Mouse (Mus musculus): ENCODE data around the gene Fads6.

The Fads6 gene

GRCm38 (mm10) chr11:115259134-115259533 is 38.3 kb downstream of the Fads6 start:
- DNase-seq (ENCODE audit: low read depth in 2 of 2, low spot score in 2 of 2) = no peak

GRCm38 (mm10) chr11:115257775-115258510 is 39.5 kb downstream of the Fads6 start:
- no peak for DNase-seq (ENCODE audit: low read depth in 2 of 2, low spot score in 2 of 2)

GRCm38 (mm10) chr11:115251258-115251657 is 46.2 kb downstream of the Fads6 start:
- no peak for DNase-seq (ENCODE audit: low read depth in 2 of 2, low spot score in 2 of 2)

GRCm38 (mm10) chr11:115250405-115251090 is 46.9 kb downstream of the Fads6 start:
- DNase-seq (ENCODE audit: low read depth in 2 of 2, low spot score in 2 of 2) = no peak

- no peak for DNase-seq (ENCODE audit: low read depth in 2 of 2, low spot score in 2 of 2)
Observed at GRCm38 (mm10) chr11:115249721-115250404, 47.6 kb downstream of the Fads6 start.

GRCm38 (mm10) chr11:115247945-115248344 is 49.5 kb downstream of the Fads6 start:
- no peak for DNase-seq (ENCODE audit: low read depth in 2 of 2, low spot score in 2 of 2)

- DNase-seq (ENCODE audit: low read depth in 2 of 2, low spot score in 2 of 2) = no peak
Observed at GRCm38 (mm10) chr11:115247240-115247639, 50.2 kb downstream of the Fads6 start.

- DNase-seq (ENCODE audit: low read depth in 2 of 2, low spot score in 2 of 2) = no peak
Observed at GRCm38 (mm10) chr11:115246386-115246785, 51.1 kb downstream of the Fads6 start.

- DNase-seq (ENCODE audit: low read depth in 2 of 2, low spot score in 2 of 2) = no peak
Observed at GRCm38 (mm10) chr11:115244840-115245239, 52.6 kb downstream of the Fads6 start.

- DNase-seq (ENCODE audit: low read depth in 2 of 2, low spot score in 2 of 2) = no peak
Observed at GRCm38 (mm10) chr11:115243783-115244182, 53.7 kb downstream of the Fads6 start.

GRCm38 (mm10) chr11:115242746-115243145 is 54.7 kb downstream of the Fads6 start:
- DNase-seq (ENCODE audit: low read depth in 2 of 2, low spot score in 2 of 2) = no peak

GRCm38 (mm10) chr11:115241402-115241801 is 56.1 kb downstream of the Fads6 start:
- no peak for DNase-seq (ENCODE audit: low read depth in 2 of 2, low spot score in 2 of 2)

- DNase-seq (ENCODE audit: low read depth in 2 of 2, low spot score in 2 of 2) = no peak
Observed at GRCm38 (mm10) chr11:115236570-115236969, 60.9 kb downstream of the Fads6 start.

- no peak for DNase-seq (ENCODE audit: low read depth in 2 of 2, low spot score in 2 of 2)
Observed at GRCm38 (mm10) chr11:115234320-115235044, 63.0 kb downstream of the Fads6 start.

- no peak for DNase-seq (ENCODE audit: low read depth in 2 of 2, low spot score in 2 of 2)
Observed at GRCm38 (mm10) chr11:115233526-115234290, 63.8 kb downstream of the Fads6 start.

GRCm38 (mm10) chr11:115232889-115233288 is 64.6 kb downstream of the Fads6 start:
- no peak for DNase-seq (ENCODE audit: low read depth in 2 of 2, low spot score in 2 of 2)

GRCm38 (mm10) chr11:115231924-115232323 is 65.5 kb downstream of the Fads6 start:
- no peak for DNase-seq (ENCODE audit: low read depth in 2 of 2, low spot score in 2 of 2)

GRCm38 (mm10) chr11:115231168-115231915 is 66.1 kb downstream of the Fads6 start:
- peak; percentile 52 to 64 for DNase-seq (ENCODE audit: low read depth in 2 of 2, low spot score in 2 of 2)
